Mouse (Mus musculus) splenic B cell, adult 2 months (primary cell): Measurements from ENCODE around the gene Kcnk10.

Experiments used
- DNase-seq: peaks from one replicate; pipeline ENCODE4 v3.0.0-alpha.2; 2011; ENCODE audit warnings: low read depth, low spot score
- H3K27me3 ChIP-seq: 2 replicates; pipeline ENCODE4 v1.6.1; 2012; ENCODE audit warnings: mild to moderate bottlenecking, low read length, moderate library complexity, mixed read lengths; ENCODE audit not compliant: control insufficient read depth, poor library complexity, insufficient read depth, severe bottlenecking
- H3K36me3 ChIP-seq: 2 replicates; pipeline ENCODE4 v1.6.1; 2012; ENCODE audit warnings: mild to moderate bottlenecking, low read length, moderate library complexity, mixed read lengths; ENCODE audit not compliant: control insufficient read depth, poor library complexity, insufficient read depth, severe bottlenecking

Gene Kcnk10

DNA sequence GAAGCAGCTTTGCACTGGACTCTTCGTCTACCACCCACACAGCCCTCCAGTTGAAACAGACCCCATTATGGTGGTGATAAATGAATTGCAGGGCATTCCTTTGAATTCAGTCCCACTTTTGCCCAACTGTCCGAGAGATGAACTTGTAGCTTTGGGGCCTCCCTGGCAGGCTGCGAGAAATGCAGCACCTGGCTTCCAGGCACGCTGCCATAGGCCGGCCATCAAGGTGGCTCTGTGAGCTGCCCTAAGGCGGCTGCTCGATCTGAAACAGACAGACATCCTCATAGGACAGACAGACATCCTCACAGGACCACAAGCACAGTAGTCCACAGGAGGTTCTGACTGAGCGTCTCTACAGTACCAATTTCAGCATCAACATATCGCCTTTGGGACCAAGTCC, 30.0 kb downstream of the Kcnk10 start:
- DNase-seq, result no peak
- Histone ChIP-seq H3K27me3 (no peaks in the 10 kb centered on the region), H3K36me3 (no peaks in the 10 kb centered on the region)

DNA sequence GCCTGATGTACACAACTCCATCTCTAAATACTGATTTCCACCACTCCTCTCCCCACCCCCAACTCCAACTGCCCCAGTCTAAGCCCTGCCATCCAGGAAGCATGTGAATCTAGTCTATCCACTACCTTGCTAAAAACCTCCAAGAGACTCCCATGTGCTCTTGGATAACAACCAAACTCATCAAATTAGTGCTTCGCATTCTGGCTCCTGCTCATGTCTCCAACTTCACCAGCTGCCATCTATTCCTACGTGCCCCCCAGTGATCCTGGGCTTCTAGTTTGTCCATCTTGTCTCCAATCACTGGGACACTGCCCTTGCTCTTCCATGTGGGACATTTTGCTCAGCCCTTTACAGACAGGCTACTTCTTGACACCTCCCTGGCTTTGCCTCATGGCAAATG, 32.2 kb downstream of the Kcnk10 start:
- DNase-seq, result no peak
- Histone ChIP-seq H3K36me3 (no peaks in the 10 kb centered on the region), H3K27me3 (no peaks in the 10 kb centered on the region)

GRCm38 (mm10) chr12:98545251-98545560, 32.9 kb downstream of the Kcnk10 start:
- no peak for DNase-seq
- no peaks in the 10 kb centered on the region for H3K36me3 ChIP-seq
- H3K27me3 ChIP-seq, result no peaks in the 10 kb centered on the region

- no peaks in the 10 kb centered on the region for H3K36me3 ChIP-seq
- DNase-seq, result no peak
- H3K27me3 ChIP-seq, result no peaks in the 10 kb centered on the region
Observed at GRCm38 (mm10) chr12:98544545-98545250, 33.4 kb downstream of the Kcnk10 start.

- Histone ChIP-seq H3K36me3 (no peaks in the 10 kb centered on the region), H3K27me3 (no peaks in the 10 kb centered on the region)
- DNase-seq, result no peak
Observed at GRCm38 (mm10) chr12:98536760-98537159, 41.4 kb downstream of the Kcnk10 start.

DNA sequence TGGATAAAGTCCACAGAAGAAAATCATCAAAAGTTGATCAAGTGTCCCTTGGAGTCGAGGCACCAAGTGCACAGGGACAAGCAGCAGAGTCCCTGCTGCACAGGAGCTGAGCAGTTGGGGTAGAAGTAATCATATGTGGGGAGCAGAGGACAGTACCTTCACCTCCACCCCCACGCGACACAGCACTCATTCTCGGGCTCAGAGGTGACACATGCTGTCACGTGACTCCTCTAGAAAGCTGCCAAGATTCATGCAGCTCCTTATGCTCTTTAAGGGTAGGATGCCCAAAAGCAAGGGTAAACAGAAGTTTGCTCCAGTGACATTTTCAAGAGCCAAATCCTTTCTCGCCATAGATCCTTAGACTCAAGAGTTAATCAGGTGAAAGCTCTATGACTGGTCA, 42.1 kb downstream of the Kcnk10 start:
- no peaks in the 10 kb centered on the region for H3K27me3 ChIP-seq
- no peak for DNase-seq
- no peaks in the 10 kb centered on the region for H3K36me3 ChIP-seq

- H3K36me3 ChIP-seq, result no peaks in the 10 kb centered on the region
- no peak for DNase-seq
- H3K27me3 ChIP-seq, result no peaks in the 10 kb centered on the region
Observed at GRCm38 (mm10) chr12:98535494-98535901, 42.6 kb downstream of the Kcnk10 start.

- no peak for DNase-seq
- no peaks in the 10 kb centered on the region for H3K36me3 ChIP-seq
- no peaks in the 10 kb centered on the region; the same call in 1 of the 2 replicates for H3K27me3 ChIP-seq
Observed at GRCm38 (mm10) chr12:98528635-98529034, 49.5 kb downstream of the Kcnk10 start.

GRCm38 (mm10) chr12:98525361-98525760, 52.7 kb downstream of the Kcnk10 start:
- Histone ChIP-seq H3K27me3 (no peaks in the 10 kb centered on the region; the same call in 1 of the 2 replicates), H3K36me3 (no peaks in the 10 kb centered on the region)
- DNase-seq, result no peak

- DNase-seq, result no peak
- no peaks in the 10 kb centered on the region for H3K36me3 ChIP-seq
- no peaks in the 10 kb centered on the region; the same call in 1 of the 2 replicates for H3K27me3 ChIP-seq
Observed at GRCm38 (mm10) chr12:98524331-98525311, 53.5 kb downstream of the Kcnk10 start.

DNA sequence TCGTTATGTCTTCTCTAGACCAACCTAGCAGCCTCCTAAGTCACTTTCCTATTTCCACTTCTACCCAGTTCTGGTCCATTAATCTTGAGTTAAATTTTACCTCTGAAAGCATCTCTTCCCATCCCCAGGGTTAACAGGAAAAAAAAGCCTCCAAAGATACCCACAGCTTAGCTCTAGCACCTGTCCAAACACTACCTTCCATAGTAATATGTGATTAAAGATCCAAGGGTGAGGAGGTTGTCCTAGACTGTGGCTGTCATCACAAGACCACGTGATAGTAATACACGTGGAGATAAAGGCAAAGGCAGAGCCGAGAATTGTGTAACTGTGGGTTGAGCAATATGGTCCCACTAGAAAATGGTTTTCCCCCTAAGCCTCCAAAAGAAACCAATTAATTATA, 56.8 kb downstream of the Kcnk10 start:
- no peak for DNase-seq
- Histone ChIP-seq H3K27me3 (no peaks in the 10 kb centered on the region; the same call in 1 of the 2 replicates), H3K36me3 (no peaks in the 10 kb centered on the region)

DNA sequence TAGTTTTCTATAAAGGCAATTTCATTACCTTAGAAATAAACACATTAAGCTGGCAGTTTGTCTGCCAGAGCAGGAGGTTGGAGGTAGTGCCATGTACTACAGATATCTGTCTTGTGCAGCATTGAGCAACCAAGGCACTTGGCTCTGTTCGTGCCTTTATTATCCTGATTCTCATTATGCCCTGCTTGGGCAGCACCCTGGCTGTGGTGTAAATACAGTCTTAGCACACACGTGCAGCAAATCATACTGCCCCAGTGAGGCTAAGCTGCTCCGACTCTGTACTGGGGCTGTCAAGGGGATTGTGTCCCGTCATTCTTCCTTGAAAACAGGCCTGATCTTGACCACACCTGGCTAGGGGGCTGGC, 57.6 kb downstream of the Kcnk10 start:
- Histone ChIP-seq H3K27me3 (no peaks in the 10 kb centered on the region), H3K36me3 (no peaks in the 10 kb centered on the region)
- DNase-seq, result no peak

DNA sequence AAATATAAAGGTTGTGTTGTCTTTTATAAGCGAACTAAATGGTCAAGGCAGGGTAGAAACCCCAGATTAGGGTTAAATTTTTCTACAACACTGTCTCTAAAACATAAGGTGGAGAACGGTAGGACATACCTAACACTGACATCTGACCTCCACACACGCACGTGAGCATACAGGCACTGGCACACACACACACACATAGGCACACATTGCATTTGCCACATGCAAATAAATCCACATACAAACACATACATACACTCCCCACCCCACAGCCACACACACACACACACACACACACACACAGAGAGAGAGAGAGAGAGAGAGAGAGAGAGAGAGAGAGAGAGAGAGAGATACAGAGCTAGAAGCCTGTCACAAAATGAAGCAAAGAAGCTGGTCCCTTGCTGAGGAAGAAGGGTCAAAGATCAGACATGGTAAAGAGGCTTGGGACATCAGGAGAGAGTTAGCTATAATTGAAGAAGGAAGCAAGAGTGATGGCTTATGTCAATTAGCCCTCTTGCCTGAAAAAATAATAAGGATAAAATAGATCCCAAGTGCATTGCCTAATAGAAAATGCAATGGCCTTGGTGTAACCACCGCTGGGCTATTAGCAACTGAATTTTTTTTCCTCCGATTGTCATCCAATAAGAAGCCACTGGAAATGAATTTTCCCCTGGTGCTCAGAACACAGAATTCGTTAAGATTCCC, 58.1 kb downstream of the Kcnk10 start:
- no peaks in the 10 kb centered on the region for H3K36me3 ChIP-seq
- no peak for DNase-seq

GRCm38 (mm10) chr12:98505601-98506000, 72.5 kb downstream of the Kcnk10 start:
- Histone ChIP-seq H3K36me3 (no peaks in the 10 kb centered on the region), H3K27me3 (no peaks in the 10 kb centered on the region)
- DNase-seq, result no peak

More for the DNA sequence above, 58.1 kb downstream of the Kcnk10 start:
- no peaks in the 10 kb centered on the region for H3K27me3 ChIP-seq
